Mouse (Mus musculus) ES-Bruce4 (cell line): Measurements from ENCODE around the gene Nr1h4.

Experiments used
- CTCF ChIP-seq: IDR thresholded peaks from one replicate; pipeline ENCODE4 v1.8.1; 2011; ENCODE audit warnings: low read depth, low read length
- EP300 ChIP-seq: IDR thresholded peaks from 2 replicates; pipeline ENCODE4 v1.6.1; 2011; ENCODE audit warnings: low read depth, low read length; ENCODE audit not compliant: insufficient read depth
- POLR2A ChIP-seq: IDR thresholded peaks from one replicate; pipeline ENCODE4 v1.8.1; 2011; ENCODE audit warnings: low read length; ENCODE audit not compliant: insufficient read depth

GRCm38 (mm10) chr10:89505592-89505955 is 27.8 kb downstream of the Nr1h4 start:
- no peak for TF ChIP-seq CTCF
- no peak for TF ChIP-seq POLR2A
- no peak for TF ChIP-seq EP300
